Mouse (Mus musculus) limb, embryonic 10.5 days (tissue): ENCODE measurements at regions not wholly inside any gene's neighbourhood (a gene's known extent, or its start where the extent isn't known, plus 50 kb on each side); places are given as distances from the start of the nearest gene placed in this dataset.

Experiments used
- DNase-seq: peaks from one replicate; pipeline ENCODE4 v3.0.0-alpha.2; 2017; ENCODE audit warnings: low spot score
- H3K27ac ChIP-seq: fragments of 300-500 bp; sonication (generic); 2 replicates; pipeline ENCODE4 v1.5.1; 2016; ENCODE audit warnings: mild to moderate bottlenecking
- H3K27me3 ChIP-seq: fragments of 300-500 bp; sonication (generic); 2 replicates; pipeline ENCODE4 v1.6.1; 2016; ENCODE audit warnings: low read depth, mild to moderate bottlenecking; ENCODE audit not compliant: poor library complexity, severe bottlenecking
- H3K36me3 ChIP-seq: fragments of 300-500 bp; sonication (generic); 2 replicates; pipeline ENCODE4 v1.6.1; 2016; ENCODE audit warnings: mild to moderate bottlenecking, moderate library complexity
- H3K4me1 ChIP-seq: fragments of 300-500 bp; sonication (generic); 2 replicates; pipeline ENCODE4 v1.6.1; 2016
- H3K4me3 ChIP-seq: fragments of 300-500 bp; sonication (generic); 2 replicates; pipeline ENCODE4 v1.5.1; 2016; ENCODE audit warnings: mild to moderate bottlenecking, moderate library complexity
- H3K9me3 ChIP-seq: fragments of 300-500 bp; sonication (generic); replicated peaks from 2 replicates; pipeline ENCODE4 v1.6.1; 2016; ENCODE audit warnings: mild to moderate bottlenecking
- WGBS: fragments of 180-500 bp; shearing (Covaris S2); methylation state at CpG from one replicate; pipeline ENCODE4 v1.1.7; 2016; 5-methylcytosine and 5-hydroxymethylcytosine counted together

- Histone ChIP-seq H3K27me3 (no peaks in the 10 kb centered on the region), H3K4me3 (no peak overlapping the region), H3K36me3 (no peaks in the 10 kb centered on the region), H3K9me3 (no peaks in the 10 kb centered on the region), H3K27ac (no peak overlapping the region), H3K4me1 (no peaks in the 10 kb centered on the region)
- no peak for DNase-seq
- 91% methylated on average over 4 of the region's 4 CpGs for WGBS
Observed at GRCm38 (mm10) chr16:77537351-77537750, 64.5 kb downstream of the Gm11146 start.

DNA sequence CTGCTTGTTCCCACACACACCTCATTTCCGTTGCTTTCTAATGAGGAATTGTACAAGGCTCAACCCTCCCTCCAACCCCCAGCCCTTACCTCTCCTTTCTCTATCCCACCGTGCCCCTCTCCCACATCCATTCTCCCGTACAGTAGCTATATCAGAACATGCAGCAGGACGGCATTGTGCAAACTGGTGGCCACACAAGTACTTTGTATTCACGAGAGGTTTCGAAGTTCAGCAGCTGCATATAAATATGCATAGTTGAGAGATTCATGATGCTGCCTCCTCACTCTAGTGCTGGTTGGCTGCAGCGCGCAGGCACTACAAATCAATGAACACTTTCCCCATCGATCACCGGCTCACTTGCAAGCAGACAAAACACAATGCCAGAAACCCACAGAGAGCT lies 65.1 kb downstream of the Gm11146 start:
- Histone ChIP-seq H3K36me3 (no peaks in the 10 kb centered on the region), H3K9me3 (no peaks in the 10 kb centered on the region), H3K27me3 (no peaks in the 10 kb centered on the region), H3K4me1 (no peaks in the 10 kb centered on the region), H3K27ac (no peak overlapping the region), H3K4me3 (no peak overlapping the region)
- WGBS: 83% methylated on average over 10 of the region's 10 CpGs
- DNase-seq: no peak

DNA sequence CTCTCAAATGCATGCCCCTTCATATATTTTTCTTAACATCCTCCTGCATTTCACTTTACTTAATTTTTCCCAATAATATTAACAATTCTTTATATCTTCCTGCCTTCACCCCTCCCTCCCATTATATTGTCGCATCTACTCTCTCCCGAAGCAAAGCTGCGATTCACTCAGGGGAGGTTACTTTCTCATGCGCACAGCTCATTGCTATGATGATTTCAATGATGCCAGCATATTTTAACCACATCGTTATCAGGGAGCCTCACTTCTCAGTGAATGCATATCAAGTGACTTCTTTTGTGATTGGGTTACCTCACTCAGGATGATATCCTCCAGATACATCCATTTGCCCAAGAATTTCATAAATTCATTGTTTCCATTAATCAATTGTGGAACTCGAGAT lies 65.6 kb downstream of the Gm11146 start:
- WGBS: 88% methylated on average over 6 of the region's 6 CpGs
- Histone ChIP-seq H3K9me3 (no peaks in the 10 kb centered on the region), H3K27ac (no peak overlapping the region), H3K27me3 (no peaks in the 10 kb centered on the region), H3K36me3 (no peaks in the 10 kb centered on the region), H3K4me3 (no peak overlapping the region), H3K4me1 (no peaks in the 10 kb centered on the region)
- DNase-seq: no peak

DNA sequence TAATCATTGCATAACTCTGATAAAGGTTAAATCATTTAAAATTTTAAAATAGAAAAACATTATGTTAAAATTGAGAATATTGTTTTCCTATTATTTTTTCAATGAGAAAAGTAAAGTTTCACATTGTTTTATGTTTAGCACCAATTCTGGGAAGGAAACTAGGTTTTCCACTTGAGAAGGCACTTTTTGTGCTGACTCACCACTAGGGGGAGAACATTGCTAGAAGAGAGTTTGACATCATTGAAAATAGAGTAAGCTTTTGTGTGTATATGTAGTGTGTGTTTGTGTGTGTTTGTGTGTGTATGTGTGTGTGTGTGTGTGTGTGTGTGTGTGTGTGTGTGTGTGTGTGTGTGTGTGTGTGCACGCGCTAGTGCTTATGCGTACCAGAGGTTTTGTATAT lies 66.9 kb downstream of the Gm11146 start:
- H3K36me3 ChIP-seq: no peaks in the 10 kb centered on the region; the same call in 1 of the 2 replicates
- DNase-seq: no peak
- H3K4me3 ChIP-seq: no peak overlapping the region
- H3K9me3 ChIP-seq: no peaks in the 10 kb centered on the region
- H3K4me1 ChIP-seq: no peaks in the 10 kb centered on the region
- H3K27me3 ChIP-seq: no peaks in the 10 kb centered on the region
- H3K27ac ChIP-seq: no peak overlapping the region
- 88% methylated on average over 3 of the region's 3 CpGs for WGBS

- 87% methylated on average over 10 of the region's 10 CpGs for WGBS
- Histone ChIP-seq H3K27ac (no peak overlapping the region), H3K36me3 (no peaks in the 10 kb centered on the region; the same call in 1 of the 2 replicates)
Observed at GRCm38 (mm10) chr16:77531596-77531995, 70.3 kb downstream of the Gm11146 start.

GRCm38 (mm10) chr16:77527951-77528350 lies 73.9 kb downstream of the Gm11146 start:
- DNase-seq: no peak
- Histone ChIP-seq H3K36me3 (no peaks in the 10 kb centered on the region; the same call in 1 of the 2 replicates), H3K27me3 (no peaks in the 10 kb centered on the region), H3K9me3 (no peaks in the 10 kb centered on the region), H3K4me3 (no peak overlapping the region), H3K4me1 (no peaks in the 10 kb centered on the region), H3K27ac (no peak overlapping the region)
- WGBS: 76% methylated on average over 1 of the region's 1 CpGs

More at GRCm38 (mm10) chr16:77531596-77531995, 70.3 kb downstream of the Gm11146 start:
- no peak for DNase-seq
- no peak overlapping the region for H3K4me3 ChIP-seq
- H3K27me3 ChIP-seq: no peaks in the 10 kb centered on the region
- H3K4me1 ChIP-seq: no peaks in the 10 kb centered on the region
- no peaks in the 10 kb centered on the region for H3K9me3 ChIP-seq

DNA sequence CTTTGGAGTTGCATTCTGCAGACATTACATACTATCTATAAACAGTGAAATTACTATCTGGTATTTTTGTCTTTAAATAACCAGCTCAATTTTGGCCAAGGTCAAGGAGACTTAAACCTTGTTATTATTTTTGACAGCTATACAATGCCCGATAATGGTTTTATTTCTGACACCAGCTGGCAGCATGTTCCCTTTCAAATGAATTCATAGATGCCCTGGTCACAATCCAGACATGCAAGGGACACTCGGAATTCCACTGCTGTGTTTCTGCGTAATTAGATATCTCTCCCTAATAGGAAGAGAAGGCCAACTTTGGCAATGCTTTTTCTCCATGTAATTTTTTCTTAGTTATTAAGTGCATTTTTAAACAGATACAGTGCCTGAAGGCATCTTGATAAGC lies 87.3 kb downstream of the Gm11146 start:
- Histone ChIP-seq H3K27ac (no peak overlapping the region), H3K27me3 (no peaks in the 10 kb centered on the region), H3K4me3 (no peak overlapping the region), H3K9me3 (no peaks in the 10 kb centered on the region), H3K4me1 (no peaks in the 10 kb centered on the region), H3K36me3 (no peaks in the 10 kb centered on the region)
- DNase-seq: no peak
- 89% methylated on average over 3 of the region's 3 CpGs for WGBS

- Histone ChIP-seq H3K36me3 (0 out of 2 replicates have a peak, but pooled peaks cover 7% of the 10 kb centered on the region), H3K4me3 (no peak overlapping the region), H3K27me3 (no peaks in the 10 kb centered on the region), H3K27ac (no peak overlapping the region), H3K4me1 (peaks cover 5% of the 10 kb centered on the region; the same call in 1 of the 2 replicates), H3K9me3 (no peaks in the 10 kb centered on the region)
- WGBS: 84% methylated on average over 5 of the region's 5 CpGs
- no peak for DNase-seq
Observed at GRCm38 (mm10) chr16:77503556-77503955, 98.3 kb downstream of the Gm11146 start.

- peaks cover 5% of the 10 kb centered on the region; the same call in 1 of the 2 replicates for H3K4me1 ChIP-seq
- H3K4me3 ChIP-seq: no peak overlapping the region
- H3K27me3 ChIP-seq: no peaks in the 10 kb centered on the region
- H3K27ac ChIP-seq: no peak overlapping the region
- H3K36me3 ChIP-seq: 0 out of 2 replicates have a peak, but pooled peaks cover 7% of the 10 kb centered on the region
- DNase-seq: no peak
- 91% methylated on average over 5 of the region's 5 CpGs for whole genome bisulfite sequencing
- no peaks in the 10 kb centered on the region for H3K9me3 ChIP-seq
Observed at GRCm38 (mm10) chr16:77502916-77503315, 99.0 kb downstream of the Gm11146 start.

DNA sequence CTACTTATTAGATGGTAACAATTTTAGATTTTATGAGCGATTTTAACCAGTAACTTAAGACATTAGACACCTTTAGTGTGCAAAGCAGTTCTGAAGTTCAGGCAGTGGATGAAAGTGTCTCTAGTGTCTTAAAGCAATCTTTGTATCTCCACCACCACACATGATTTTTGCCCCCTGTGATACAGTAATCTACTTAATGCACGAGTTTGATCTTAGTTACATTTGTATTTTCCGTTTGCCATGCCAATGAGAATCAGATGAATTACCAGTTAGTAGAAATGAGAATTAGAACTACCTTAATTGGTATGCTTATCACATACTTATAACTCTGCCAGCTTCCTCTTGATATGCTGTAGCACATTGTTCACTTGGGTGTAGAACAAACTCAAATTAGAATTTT lies 99.9 kb downstream of the Gm11146 start:
- H3K27ac ChIP-seq: no peak overlapping the region
- H3K9me3 ChIP-seq: no peaks in the 10 kb centered on the region
- no peak for DNase-seq
- H3K36me3 ChIP-seq: 0 out of 2 replicates have a peak, but pooled peaks cover 4% of the 10 kb centered on the region
- no peaks in the 10 kb centered on the region for H3K27me3 ChIP-seq
- WGBS: 86% methylated on average over 3 of the region's 3 CpGs
- no peak overlapping the region for H3K4me3 ChIP-seq
- H3K4me1 ChIP-seq: peaks cover 5% of the 10 kb centered on the region; the same call in 1 of the 2 replicates

- 90% methylated on average over 4 of the region's 4 CpGs for WGBS
- Histone ChIP-seq H3K27me3 (no peaks in the 10 kb centered on the region), H3K9me3 (no peaks in the 10 kb centered on the region), H3K4me3 (no peak overlapping the region), H3K27ac (no peak overlapping the region), H3K36me3 (0 out of 2 replicates have a peak, but pooled peaks cover 4% of the 10 kb centered on the region), H3K4me1 (peaks cover 5% of the 10 kb centered on the region; the same call in 1 of the 2 replicates)
- no peak for DNase-seq
Observed at GRCm38 (mm10) chr16:77500981-77501380, 100.9 kb downstream of the Gm11146 start.

- no peak for DNase-seq
- Histone ChIP-seq H3K27me3 (no peaks in the 10 kb centered on the region), H3K27ac (peak overlapping the region; percentile 59; the same call in 1 of the 2 replicates), H3K4me1 (peaks cover 5% of the 10 kb centered on the region; the same call in 1 of the 2 replicates), H3K9me3 (no peaks in the 10 kb centered on the region), H3K4me3 (no peak overlapping the region), H3K36me3 (0 out of 2 replicates have a peak, but pooled peaks cover 4% of the 10 kb centered on the region)
- 80% methylated on average over 6 of the region's 6 CpGs for WGBS
Observed at GRCm38 (mm10) chr16:77500413-77500812, 101.5 kb downstream of the Gm11146 start.

GRCm38 (mm10) chr16:77499537-77500301 lies 102.2 kb downstream of the Gm11146 start:
- DNase-seq: peak; percentile 40
- Histone ChIP-seq H3K4me1 (peaks cover 5% of the 10 kb centered on the region; the same call in 1 of the 2 replicates), H3K4me3 (no peak overlapping the region), H3K9me3 (no peaks in the 10 kb centered on the region), H3K27ac (peak overlapping the region; percentile 59), H3K36me3 (no peaks in the 10 kb centered on the region), H3K27me3 (no peaks in the 10 kb centered on the region)
- 71% methylated on average over 18 of the region's 18 CpGs for WGBS
